Mouse (Mus musculus) lung, postnatal 25 days (tissue): ENCODE results near the gene Srrt.

Experiments used
- DNase-seq: peaks from one replicate; pipeline ENCODE4 v3.0.0; 2022; ENCODE audit warnings: low spot score

The Srrt gene

DNA sequence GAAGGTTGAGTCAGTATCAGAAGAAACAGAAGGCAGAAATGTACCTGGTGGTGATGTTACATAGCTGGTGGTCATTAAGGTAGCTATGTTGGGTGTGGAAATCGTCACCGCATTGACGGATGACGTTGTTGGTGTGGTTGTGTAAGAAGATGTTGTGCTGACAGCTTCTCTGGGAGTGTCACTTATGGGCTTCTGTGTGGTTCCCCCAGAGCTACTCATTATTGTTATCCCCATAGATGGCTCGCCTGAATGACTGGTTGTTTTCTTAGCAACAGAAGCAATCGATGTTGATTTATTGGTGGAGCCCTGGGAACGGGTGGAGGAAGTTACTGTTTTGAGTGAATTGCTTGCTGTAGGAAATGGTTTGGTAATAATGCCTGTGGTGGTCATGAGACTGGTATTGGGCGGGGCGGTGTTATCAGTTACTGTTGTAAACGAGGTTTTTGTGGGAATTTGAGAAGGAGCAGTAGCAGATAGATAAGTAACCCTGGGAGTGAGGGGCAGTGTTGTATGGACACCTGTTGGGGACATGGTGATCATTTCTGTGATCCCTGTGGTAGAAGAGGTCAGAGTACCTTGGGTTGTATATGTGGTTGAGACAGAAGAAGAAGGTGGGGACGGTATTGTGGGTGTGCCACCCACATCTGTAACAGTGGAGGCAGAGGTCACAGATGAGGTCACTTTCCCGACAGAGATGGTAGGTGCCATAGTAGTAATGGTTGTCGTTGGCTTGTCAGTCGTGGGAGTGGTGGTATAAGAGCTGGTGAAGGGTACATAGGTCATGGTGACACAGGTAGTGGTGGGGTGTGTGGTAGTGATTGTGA is 43.4 kb downstream of the Srrt start:
- DNase-seq, result no peak
